Comparison of ENCODE assay signal across 1 mouse cellular context in the genomic region with DNA sequence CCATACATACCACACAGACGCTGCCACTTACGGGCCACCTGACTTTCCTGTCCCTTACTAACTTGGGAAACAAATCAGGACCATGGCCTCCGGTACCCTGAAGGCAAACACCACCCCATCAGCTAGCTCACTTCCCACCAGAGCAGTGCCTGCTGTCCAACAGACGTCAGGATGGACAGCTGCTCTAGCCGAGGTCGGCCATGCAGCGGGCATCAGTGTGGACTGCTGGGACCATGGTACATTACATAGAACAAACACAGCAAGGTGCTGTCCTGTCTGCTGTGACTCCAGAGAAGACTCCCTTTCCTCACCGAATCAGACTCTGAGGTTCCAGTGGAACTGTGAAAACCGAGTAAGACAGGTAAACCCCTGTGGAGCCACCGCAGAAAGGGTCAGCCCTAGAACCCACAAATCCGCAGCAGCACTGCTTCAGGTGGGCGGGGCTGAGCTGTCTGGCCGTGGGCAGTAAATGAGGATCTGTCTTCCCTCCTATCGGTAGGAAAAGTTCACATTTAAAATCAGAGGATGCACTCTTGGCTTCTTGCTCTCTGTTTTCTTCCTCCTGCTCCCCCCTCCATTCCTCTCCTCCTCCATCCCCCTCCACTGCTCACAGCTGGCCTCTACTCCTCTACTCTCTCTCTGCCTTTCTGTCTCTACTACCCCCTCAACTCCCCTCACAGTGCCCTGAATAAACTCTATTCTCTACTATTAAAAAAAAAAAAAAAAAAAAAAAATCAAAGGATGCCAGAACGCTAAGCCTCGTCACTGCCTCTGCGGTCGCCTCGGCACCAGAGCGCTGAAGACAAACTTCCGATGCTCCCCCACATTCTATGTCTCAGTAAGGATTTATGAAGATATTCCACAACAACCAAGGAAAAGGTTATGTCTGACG.
TF ChIP-seq lines count a peak whose summit lies in the region.

No protein-coding gene starts in this region.

TF ChIP-seq in MEL, 35 proteins besides CTCF, POLR2A, EP300 and RAD21 (continued from another document):
- TF ChIP-seq MXI1 (IDR thresholded peaks at IDR 0.05; ENCODE audit: low read depth, low read length) (no peak), ZMIZ1 (IDR thresholded peaks at IDR 0.05; ENCODE audit: low read depth, low read length) (no peak)
